Mouse (Mus musculus) kidney, adult 9 months (tissue): ENCODE measurements at regions not wholly inside any gene's neighbourhood (a gene's known extent, or its start where the extent isn't known, plus 50 kb on each side); places are given as distances from the start of the nearest gene placed in this dataset.

Experiments
- DNase-seq: peaks from one replicate; pipeline ENCODE4 v3.0.0; 2022

DNA sequence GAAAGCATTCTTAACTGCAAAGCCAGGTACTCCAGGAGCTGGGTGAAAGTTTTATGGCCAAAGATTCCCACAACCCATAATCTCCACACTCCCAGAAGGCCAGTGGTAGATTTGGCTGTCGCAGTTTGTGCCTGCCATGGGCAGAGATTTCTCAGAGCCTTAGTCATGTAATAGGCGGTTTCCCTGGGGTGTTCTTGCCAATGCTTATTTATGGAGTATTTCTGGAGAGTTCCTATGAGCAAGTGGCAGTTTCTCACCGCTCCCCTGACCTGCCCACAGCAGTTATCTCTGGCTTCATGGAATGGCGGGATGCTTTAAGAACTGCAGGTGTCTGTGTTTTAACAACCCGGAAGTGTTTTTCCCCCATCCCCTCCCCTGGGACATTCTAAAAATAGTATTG lies 179.8 kb downstream of the 4933412E24Rik start:
- no peak for DNase-seq

DNA sequence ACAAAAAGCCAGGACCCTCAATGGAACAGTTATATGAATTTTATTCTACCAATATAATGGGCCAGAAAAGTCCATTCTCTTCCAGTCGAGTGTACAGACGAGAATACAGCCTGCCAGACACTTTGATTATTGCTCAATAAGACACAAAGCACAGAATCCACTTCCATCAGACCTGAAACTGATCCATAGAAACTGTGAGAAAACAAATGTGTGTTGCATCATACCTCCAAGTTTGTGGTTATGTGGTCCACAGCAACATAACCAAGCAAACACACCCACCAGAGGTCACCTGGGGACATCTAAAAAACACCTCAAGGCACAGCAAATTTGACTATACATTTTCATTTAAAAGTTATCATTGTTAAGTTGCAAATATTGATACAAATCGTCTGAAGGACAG lies 183.2 kb downstream of the 4933412E24Rik start:
- DNase-seq = no peak

DNA sequence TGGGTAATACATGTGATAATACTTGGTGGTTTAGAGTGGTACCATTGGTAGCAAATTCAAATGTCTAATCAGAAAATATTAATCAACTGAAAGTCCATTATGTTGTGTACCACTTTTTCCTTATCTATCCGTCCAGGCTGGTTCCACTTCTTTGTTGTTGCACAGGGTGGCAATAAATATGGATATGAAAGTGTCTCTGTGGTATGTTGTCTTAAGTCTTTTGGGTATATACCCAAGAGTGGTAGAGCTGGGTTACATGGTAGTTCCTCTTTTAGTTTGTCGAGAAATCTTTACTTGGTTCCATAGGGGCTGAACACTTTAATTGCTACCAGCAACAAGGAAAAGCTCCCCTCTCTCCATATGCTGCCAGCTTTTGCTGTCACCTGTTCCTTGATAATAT lies 184.9 kb downstream of the 4933412E24Rik start:
- no peak for DNase-seq

DNA sequence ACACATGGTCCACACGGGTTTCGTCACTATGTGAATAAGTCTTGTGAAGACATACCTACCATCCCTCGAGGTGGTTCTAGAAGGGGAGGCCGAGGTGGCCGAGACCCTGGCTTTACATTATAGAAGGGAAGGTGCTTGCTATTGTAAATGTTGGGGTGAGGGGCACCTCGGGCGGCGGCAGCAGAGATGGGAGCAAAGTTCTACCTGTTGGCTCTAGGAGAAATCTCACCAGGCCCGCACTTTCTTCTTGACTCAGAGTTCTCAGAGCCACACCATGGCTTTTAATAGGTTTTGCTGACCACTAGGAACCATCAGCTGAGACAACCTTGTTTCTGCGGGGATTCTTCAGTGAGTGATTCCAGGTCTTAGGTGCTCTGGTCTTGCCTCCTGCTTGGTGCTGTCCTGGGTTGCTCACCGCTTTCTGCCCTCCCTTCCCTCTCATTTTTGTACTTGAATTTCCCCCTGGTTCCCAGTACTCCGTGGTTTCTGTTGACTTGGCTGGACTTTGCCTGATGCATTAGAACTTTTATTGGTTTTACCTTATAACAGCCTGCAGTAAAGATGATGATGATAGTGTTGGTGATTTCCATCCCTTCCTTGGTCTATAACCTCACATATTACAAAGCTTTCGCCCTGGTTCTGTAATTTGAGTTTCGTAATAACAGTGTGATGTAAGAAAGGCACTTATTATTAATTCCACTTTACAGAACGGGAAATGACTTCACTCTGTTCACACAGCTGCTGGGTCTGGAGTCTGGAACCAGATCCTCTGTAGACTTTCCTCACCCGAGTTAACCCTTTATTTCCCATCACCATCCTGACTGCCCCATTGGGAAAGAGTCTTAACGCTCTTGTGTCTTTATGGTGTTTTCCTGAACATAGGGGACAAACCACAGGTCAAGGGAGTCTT lies 185.6 kb downstream of the 4933412E24Rik start:
- no peak for DNase-seq

DNA sequence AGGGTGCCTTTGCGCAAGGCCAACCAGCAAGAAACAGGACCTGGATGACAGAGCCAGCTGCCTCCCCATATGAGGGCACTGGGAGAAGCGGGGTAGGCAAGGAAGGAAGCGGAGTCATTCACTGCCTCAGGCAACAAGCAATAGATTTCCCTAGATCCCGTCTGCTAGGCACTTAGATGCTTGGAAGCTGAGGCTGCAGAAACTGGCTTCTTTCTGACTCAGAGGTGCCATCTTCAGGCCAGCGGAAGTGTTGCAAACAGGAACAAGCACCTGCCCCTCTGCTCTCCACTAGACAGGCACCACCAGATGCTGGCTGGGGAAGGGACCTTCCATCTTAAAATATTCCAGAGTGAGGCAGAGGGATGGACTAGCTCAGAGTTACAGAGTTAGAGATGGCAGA lies 188.0 kb downstream of the 4933412E24Rik start:
- DNase-seq = peak; percentile 83

DNA sequence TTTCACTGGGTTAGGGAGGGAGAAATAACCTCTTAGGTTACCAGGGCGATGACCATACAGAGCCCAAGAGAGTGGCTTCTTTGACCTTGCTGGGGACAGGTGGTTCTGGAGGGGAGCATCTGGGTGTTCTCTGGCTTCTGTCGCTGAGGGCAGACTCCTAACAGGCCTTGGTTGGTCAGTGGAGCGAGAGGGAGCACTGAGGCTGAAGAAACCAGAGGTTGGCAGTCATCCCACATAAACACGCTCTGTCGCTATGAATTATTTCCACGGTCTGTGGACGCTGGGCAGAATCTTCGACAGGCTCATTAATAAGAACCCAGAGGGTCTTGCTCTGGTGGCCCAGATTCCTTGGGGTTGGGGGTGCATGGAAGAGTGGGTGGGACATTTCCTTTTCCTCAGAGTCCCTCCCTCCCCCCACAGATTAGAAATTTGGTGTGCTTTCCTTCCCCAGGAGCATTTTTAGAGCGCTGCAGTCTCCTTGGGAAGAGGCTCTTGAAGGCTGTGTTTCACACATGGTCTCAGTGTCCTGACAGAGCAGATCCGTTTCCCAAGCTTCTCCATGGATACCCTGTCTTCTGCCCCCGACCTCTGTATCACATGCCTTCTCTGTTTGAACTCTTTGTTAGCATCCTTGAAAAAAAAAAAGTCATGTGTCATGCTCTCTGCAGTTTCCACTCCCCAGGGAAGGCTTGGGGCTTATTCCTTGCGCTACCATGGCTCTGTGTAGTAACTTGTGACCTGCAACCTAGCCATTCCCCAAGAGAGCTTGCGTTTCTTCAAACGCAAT lies 190.1 kb downstream of the 4933412E24Rik start:
- DNase-seq = peak; percentile 84

DNA sequence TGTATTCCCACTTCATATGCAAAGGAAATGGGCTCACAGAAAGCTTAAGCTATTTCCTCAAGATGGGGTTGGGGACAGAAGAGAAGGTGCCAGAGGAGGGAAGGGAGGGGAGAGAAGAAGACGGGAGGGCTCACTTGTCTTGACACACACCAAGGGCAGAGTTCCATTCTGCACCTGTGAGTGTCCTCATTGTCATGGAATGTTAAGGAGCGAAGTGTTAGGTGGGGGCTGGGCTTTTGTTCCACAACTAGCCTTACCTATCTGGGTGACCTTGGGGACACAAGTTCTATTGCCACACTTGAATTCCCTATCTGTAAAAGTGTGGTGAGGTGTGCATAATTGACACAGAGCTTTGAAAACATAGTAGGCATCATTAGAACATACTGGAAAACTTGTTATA lies 192.5 kb downstream of the 4933412E24Rik start:
- DNase-seq = no peak

DNA sequence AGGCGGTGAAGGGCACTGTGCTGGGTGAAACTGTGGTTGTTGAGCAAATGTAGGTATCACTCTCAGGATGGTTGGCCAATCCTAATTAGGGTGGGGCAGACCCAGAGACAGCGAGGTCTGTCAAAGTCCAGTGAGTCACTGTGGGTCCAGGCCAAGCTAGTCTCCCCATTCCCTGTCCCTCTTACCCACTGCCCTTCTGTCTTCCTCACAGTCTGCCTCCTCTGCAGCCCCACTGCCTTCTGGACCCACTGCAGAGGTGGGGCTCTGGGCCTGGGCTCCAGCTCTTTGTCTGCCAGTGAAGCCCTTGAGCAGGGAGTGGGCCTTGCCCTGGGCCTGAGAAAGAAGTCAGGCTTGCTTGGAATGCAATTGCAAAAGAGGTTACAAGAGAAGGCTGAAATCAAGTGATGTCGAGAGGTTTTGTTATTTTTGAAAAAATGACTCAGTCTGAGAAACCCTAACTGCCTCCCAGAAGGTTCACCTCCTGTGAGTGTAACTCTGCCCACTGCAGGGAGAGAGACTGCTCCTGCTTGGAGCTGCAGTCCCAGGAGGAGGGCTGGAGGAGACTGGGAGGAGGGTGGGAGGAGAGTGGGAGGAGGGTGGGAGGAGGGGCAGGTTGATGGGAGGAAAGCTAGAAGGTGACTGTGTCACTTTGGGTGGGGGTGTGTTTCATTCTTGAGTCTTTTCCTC lies 193.3 kb downstream of the 4933412E24Rik start:
- DNase-seq = no peak

DNA sequence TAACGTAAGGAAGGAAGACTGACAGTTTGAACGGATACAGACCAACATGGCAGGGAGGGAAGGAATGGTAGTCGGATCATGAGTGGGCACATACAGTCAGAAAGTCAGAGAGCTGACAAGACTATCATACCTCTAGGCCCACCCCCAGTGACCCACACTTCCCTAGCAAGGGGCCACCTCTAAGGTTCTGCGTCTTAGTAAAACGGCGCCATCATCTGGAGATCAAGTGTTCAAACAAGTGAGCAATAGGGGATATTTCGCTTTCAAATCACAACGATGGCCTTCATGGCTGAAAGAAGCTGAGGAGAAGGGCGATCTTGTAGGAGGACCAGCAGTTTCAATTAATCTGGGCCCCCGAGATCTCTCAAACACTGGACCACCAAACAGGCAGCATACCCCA lies 196.1 kb downstream of the 4933412E24Rik start:
- no peak for DNase-seq

DNA sequence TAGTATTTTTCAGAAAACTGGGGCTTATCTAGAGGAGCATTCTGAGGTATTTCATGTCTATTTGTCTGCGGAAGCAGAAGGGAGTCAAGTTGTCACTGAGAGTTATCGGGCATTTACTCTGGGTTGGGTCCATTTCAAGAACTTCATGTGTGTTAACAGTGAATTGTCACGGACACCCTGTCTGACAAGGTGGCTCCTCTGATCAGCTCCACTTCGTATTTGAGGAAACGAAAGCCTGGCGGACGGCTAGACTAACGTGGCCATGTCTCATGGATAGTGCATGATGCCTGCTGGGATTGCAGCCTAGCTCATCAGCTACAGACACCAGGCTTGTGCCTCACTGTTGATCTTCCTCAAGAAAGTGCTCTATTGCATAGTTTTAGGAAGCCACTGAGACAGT lies 200.4 kb downstream of the 4933412E24Rik start:
- DNase-seq = no peak

DNA sequence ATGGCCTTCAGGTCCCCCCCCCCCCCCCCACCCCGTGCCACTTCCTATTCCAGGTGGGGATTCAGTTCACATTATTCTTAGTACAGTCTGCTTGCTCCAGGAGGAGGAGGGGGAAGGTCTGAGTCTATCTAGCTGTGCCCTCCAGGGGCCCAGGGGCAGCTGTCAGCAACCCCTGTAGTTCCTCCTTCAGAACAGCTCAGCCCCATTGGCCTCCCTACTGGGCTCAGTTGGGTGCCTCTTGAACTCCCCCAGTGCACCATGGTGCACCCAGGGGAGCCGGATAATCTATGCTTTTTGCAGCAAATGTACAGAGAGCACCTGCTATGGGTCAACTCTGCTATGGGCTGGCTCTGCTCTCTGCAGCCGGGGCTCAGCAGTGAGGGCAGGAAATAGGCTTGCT lies 204.8 kb downstream of the 4933412E24Rik start:
- DNase-seq = no peak

DNA sequence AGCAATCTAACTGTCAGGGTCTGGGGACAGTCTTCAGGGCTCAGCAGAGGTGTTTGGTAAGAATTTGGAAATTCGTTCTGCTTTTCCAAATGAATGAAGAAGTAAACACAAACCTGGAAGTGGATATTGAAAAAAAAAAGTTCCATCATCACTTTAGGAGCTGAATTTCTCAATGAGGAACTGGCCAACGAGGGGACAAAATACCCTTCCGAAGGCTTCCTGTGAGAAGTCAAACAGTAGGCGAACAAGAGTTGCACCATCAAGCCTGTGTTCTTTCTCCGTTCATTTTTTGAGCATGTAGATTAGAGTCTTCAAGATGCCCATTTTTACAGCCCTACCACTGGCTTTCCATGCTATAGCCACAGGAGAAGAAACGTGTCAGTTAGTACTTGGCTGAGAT lies 207.1 kb downstream of the 4933412E24Rik start:
- DNase-seq = no peak

DNA sequence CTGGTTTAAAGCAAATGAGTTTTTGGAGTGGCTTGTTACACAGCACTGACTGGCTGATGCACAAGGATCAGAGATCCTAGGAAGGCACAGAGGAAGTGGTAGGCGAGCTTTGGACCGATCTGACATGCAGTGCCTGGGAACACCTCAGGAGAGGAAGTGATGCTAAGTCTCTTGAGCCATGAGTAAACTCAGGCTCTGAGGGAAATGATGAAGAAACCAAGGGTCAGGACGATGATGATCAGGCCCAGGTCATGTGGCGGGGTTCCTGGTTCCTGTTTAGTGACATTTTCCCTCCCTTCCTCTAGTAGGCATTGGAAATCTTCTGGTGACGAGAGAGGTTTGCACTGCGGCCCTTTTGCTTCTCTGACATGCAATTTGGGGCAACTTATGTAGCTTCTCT lies 208.7 kb downstream of the 4933412E24Rik start:
- no peak for DNase-seq

DNA sequence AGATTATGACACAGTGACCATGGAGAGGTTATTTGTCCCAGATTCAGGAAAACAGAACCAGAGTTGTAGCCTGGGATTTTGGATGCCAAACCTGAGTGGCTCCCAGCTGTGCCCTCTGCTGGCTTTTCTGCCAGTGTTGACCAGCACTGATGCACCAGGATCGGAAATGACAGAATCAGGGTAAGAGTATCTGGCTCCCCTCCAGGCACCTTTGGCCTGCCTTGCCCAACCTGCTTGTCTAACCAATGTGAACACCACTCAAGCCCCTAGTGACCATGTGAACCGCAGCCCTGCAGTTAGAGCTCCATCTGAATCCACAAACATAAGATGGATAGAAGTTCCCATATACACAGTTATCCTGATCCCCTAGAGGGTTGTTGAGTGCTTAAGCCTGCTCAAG lies 210.6 kb downstream of the 4933412E24Rik start:
- DNase-seq = no peak

DNA sequence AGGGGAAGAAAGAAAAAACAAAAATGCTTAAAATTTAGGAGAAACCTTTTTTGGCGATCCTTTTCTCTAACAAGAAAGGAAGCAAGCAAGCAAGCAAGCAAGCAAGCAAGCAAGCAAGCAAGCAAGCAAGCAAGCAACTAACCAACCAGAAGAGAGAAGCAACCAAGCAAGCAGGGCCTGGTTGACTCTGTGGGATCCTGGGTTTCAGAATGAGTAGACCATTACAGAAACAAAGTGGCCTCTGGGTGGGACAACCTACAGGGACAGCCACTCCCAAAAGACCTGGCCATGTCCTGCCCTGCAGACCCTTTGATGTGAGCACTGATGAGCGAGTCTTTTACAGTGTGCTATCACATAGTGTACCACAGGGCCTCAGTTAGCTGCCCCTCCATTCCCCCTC lies 211.6 kb downstream of the 4933412E24Rik start:
- no peak for DNase-seq

DNA sequence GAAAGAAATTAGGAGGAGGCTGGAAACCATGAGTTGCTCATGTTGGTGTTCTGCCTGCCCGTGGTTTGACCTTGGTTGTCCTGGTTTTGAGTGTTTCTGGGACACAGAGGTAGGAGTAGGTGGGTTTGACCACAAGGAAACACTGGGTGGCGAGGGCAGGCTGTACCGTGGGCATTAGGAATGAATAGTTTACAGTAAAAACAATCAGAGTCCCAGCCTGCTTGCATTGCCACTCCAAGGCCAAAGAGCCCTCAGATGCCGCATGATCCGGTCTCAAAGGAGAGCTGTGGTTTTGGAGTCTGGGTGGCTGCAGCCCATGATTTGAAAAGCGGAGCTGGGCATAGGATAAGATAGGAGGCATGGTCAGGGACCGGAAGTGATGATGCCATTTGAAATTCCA lies 212.0 kb downstream of the 4933412E24Rik start:
- no peak for DNase-seq

DNA sequence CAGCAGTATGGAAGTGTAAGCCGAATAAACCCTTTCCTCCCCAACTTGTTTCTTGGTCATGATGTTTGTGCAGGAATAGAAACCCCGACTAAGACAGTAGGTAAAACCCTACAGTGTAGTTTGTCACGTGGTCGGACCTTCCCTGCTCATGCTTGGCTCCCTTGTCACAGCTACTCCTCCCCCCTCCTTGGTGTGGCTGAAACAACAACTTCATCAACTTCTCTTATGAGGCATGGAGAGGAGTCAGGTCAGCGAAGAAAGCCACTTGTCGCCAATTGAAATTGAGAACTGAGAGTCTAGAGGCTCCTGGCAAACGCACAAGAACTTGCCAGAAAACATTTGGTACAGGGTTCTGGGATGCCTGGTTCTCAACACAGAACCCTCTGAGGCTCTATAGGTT lies 214.1 kb downstream of the 4933412E24Rik start:
- DNase-seq = no peak

DNA sequence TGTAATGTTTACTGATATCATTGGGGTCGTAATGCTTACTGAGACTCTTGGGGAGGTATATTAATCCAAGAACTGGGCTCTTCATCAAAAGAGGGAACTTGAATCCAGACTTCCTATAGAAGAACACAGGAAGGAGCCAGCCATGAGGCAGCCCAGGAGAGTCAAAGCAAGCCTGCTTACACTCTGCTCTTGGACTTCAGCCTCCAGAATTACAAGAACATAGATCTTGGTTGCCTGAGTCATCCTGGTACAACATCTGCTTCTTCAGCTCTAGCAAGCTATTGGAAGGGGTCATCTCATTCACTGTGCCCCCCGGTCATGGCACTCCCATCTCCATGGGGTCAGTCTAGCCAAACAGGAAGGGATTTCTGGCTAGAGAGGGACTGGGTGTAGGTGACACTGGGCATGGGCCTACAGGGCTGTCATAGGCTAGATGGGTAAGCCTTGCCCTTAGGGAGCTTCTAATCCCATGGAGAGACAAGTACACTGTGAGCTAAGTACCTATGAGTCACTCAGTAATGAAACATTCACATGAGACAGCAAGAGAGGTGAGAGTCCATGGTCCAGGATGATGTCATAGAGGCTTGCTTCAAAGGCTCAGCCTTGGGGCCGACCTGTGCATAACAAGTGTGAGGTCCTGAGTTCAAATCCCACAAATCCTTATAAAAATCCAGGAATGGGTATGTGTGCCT lies 217.1 kb downstream of the 4933412E24Rik start:
- peak; percentile 31 for DNase-seq

DNA sequence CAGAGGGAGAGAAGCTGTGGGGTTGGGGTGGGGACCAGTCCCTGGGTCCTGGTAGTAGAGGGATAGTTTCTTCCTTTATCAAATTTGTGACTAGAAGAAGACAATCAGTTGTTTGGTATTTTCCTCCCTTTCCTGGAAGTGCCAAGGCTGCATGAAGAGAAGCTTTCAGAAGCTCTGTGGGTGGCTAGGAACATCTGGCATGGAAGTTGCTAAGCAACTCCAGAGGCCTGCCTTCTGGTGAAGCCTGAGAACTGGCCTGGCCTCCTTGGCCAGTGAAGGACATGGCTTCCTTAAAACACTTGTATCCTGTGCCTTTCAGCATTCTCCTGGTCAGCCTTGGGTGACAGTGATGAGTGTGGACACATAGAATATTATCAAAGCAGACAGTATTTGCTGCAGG lies 217.9 kb downstream of the 4933412E24Rik start:
- no peak for DNase-seq

DNA sequence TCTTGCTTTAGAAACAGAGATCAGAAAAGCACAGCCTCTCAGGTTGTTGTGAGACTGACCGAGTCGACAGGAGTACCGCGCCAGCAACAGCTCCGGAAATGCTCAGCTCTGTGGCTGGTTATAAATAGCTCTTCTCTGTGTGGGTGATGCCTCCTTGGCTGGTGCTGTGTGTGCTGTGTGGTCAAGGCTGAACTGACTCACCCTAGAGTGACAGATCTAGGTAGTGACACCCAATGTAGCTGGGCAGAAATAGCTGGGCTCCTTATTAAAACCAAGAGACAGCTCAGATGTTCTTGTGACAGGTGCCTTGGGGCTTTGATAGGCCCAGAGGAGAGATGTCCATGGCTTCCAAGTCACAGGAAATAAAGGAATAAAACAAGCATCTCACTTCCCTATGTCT lies 220.7 kb downstream of the 4933412E24Rik start:
- no peak for DNase-seq

DNA sequence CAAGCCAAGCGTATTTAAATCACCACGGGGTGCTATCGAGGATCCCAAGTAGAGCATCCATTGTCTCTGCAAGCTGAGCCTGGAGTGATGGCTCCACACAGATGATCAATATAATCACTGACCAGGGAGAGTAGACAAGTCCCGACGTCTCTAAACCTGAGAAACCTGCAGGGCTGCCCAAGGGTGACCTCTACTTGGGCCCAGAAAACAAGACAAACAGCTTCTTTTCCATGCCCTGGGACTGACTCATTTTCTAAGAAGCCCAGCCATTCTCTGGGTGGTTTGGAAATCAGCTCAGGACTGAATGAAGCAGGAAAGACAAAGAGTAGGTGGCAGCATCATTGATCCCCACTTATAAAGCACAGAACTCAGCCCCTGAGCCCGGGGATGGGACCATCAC lies 221.5 kb downstream of the 4933412E24Rik start:
- no peak for DNase-seq

DNA sequence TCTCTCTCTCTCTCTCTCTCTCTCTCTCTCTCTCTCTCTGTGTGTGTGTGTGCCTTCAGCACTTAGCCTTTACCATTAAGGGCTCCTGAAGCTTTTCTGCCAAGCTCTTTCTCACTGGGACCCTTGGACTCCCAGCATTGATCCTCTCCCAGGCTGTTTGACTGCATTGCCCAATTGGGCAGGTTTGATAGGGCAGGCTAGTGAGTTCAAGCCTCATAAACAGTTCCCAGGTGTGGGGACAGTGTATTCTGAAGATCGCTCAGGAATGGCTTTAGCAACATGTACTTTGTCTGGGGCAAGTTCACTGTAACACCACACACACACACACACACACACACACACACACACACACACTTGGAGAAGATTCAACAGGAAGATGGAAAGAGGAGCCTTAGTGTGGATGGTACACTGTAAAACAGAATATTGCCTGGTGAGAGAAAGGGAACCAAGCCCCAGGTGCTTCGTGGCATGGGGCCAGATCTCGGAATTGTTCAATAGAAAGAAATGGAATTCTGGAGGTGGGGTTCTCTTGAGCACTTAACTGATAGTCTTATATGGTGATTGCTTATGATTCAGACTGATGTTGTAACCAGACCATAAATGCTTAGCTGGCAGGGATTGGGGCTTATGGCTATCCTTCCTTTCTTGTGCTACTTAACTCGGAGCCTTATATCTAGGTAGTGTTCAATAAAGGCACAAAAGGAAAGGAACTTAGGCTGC lies 229.5 kb downstream of the 4933412E24Rik start:
- no peak for DNase-seq
